Mouse (Mus musculus) forebrain, postnatal 0 days (tissue): ENCODE data around the gene Tmco4. TPM values are rescaled to one million over a fixed set of nuclear protein-coding genes. Genes with fewer than 3 reads are reported as not detected.
A peak's percentile ranks its signal among the peaks of the same experiment; 100 is the strongest.

ENCODE experiments used
- ATAC-seq: fragments of 200-750 bp; cut with Nextera tagmentation; 2 replicates; pipeline ENCODE4 v1.8.0; 2017; ENCODE audit warnings: mild to moderate bottlenecking, moderate library complexity
- DNase-seq: peaks from one replicate; pipeline ENCODE4 v3.0.0-alpha.2; 2015
- H3K27ac ChIP-seq: fragments of 300-500 bp; sonication (generic); 2 replicates; pipeline ENCODE4 v1.5.1; 2014; ENCODE audit warnings: low read depth, mild to moderate bottlenecking, antibody characterized with exemption, low read length, moderate library complexity, mixed read lengths
- H3K27me3 ChIP-seq: fragments of 300-500 bp; sonication (generic); 2 replicates; pipeline ENCODE4 v1.6.1; 2014; ENCODE audit warnings: mild to moderate bottlenecking, low read length, mixed read lengths; ENCODE audit not compliant: insufficient read depth
- H3K36me3 ChIP-seq: fragments of 300-500 bp; sonication (generic); 2 replicates; pipeline ENCODE4 v1.6.1; 2014; ENCODE audit warnings: mild to moderate bottlenecking, moderate library complexity; ENCODE audit not compliant: insufficient read depth
- H3K4me1 ChIP-seq: fragments of 300-500 bp; sonication (generic); 2 replicates; pipeline ENCODE4 v1.6.1; 2014; ENCODE audit warnings: antibody characterized with exemption; ENCODE audit not compliant: insufficient read depth
- H3K4me2 ChIP-seq: fragments of 300-500 bp; sonication (generic); 2 replicates; pipeline ENCODE4 v1.6.1; 2014; ENCODE audit warnings: low read depth, mild to moderate bottlenecking, moderate library complexity
- H3K4me3 ChIP-seq: fragments of 300-500 bp; sonication (generic); 2 replicates; pipeline ENCODE4 v1.5.1; 2014; ENCODE audit warnings: low read depth, low read length, mixed read lengths
- H3K9ac ChIP-seq: fragments of 300-500 bp; sonication (generic); 2 replicates; pipeline ENCODE4 v1.6.1; 2014; ENCODE audit warnings: mild to moderate bottlenecking
- H3K9me3 ChIP-seq: fragments of 300-500 bp; sonication (generic); 2 replicates; pipeline ENCODE4 v1.6.1; 2016; ENCODE audit warnings: low read length
- CTCF ChIP-seq: sonication (generic); IDR thresholded peaks from 2 replicates; pipeline ENCODE4 v1.5.1; 2016; ENCODE audit warnings: antibody characterized with exemption, control low read depth, low read depth
- WGBS: fragments of 180-500 bp; shearing (Covaris S2); extraction: QIAGEN DNeasy Blood & Tissue Kit; methylation state at CpG from one replicate; pipeline ENCODE4 v1.1.7; 2014; 5-methylcytosine and 5-hydroxymethylcytosine counted together
- polyA plus RNA-seq: library from polyadenylated mRNA; unstranded; fragments of >200 nt; fragmentation: Nextera tagmentation; extraction: Ambion mirVana; gene quantifications from 2 replicates; pipeline ENCODE4 v1.2.1, GENCODE M21; 2015
- total RNA-seq: library from RNA; depleted of rRNA; stranded (reverse); fragments of >200 nt; gene quantifications from 2 replicates; pipeline ENCODE4 v1.2.3, GENCODE M21; 2014

Gene Tmco4
- total and polyA plus RNA-seq, 2 experiments from 2014 or later: 1.5 to 4.0 TPM

DNA sequence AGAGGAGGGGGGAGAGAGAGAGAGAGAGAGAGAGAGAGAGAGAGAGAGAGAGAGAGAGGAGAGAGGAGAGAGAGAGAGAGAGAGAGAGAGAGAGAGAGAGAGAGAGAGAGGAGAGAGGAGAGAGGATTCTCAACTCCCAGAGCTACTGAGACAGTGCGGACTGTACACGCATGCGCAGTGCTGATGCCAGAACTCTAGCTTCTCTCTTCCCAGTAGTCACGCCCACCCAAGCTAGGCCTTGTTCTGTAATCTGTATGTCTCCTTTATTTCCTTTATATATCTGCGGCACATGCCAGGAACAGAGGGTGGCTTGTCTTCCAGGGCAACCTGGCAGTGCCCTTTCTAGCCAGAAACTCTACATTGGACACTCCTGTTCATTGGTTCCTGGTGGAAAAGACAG is 92.1 kb downstream of the Tmco4 start:
- H3K9me3 ChIP-seq: no peaks in the 10 kb centered on the region
- H3K36me3 ChIP-seq: no peaks in the 10 kb centered on the region
- no peaks in the 10 kb centered on the region for H3K27me3 ChIP-seq
- WGBS: 83% methylated on average over 5 of the region's 5 CpGs
- no peak overlapping the region for H3K27ac ChIP-seq
- DNase-seq (no peak), ATAC-seq (no peak)
- TF ChIP-seq CTCF: no peak
- no peak overlapping the region for H3K4me2 ChIP-seq
- no peaks in the 10 kb centered on the region for H3K4me1 ChIP-seq
- no peak overlapping the region for H3K4me3 ChIP-seq
- H3K9ac ChIP-seq: no peak overlapping the region

DNA sequence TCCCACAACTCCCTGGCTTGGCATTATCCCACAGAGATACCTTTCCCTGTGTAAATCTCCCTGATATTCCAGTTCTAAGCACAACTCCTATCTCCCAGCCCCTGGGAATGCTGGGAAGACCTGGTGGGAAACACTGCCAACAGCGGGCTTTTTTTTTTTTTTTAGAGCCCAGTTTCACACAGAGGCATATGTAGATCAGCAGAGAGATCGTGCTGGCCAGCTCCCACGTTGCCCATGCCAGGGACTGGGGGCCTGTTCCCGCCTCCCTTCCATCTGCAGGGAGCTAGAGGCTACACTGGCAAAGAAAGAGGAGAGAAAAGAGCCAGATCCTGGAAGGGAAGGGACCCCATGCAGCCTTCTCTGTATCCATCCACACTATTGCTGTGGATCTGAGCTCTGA is 95.6 kb downstream of the Tmco4 start:
- DNase-seq (peak; percentile 54), ATAC-seq (peak; percentile 71)
- Histone ChIP-seq H3K27me3 (no peaks in the 10 kb centered on the region), H3K27ac (no peak overlapping the region), H3K4me1 (no peaks in the 10 kb centered on the region), H3K9me3 (no peaks in the 10 kb centered on the region), H3K9ac (no peak overlapping the region), H3K4me3 (no peak overlapping the region), H3K36me3 (no peaks in the 10 kb centered on the region), H3K4me2 (no peak overlapping the region)
- TF ChIP-seq CTCF: no peak
- 19% methylated on average over 4 of the region's 4 CpGs for WGBS

DNA sequence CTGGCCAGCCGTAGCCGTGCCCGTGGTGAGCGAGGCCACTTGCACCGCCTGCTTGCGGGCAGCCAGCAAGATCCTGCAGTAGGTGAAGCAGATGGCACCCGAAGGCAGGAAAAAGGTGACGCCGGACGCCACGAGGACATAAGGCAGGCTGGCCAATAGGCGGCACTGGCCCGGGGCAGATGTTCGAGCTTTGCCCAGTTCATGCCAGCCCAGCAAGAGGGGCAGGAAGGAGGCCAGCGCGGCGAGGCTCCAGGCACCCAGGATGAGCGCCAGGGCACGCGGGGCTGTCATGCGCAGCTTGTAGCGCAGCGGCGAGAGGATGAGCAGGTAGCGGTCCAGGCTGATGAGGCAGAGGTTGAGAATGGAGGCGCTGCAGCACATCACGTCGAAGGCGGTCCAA is 101.4 kb downstream of the Tmco4 start:
- Histone ChIP-seq H3K9me3 (no peaks in the 10 kb centered on the region), H3K4me2 (peak overlapping the region; percentile 90; the same call in 1 of the 2 replicates), H3K4me3 (peak overlapping the region; percentile 61; the same call in 1 of the 2 replicates), H3K27me3 (peaks cover 12% of the 10 kb centered on the region), H3K36me3 (no peaks in the 10 kb centered on the region), H3K27ac (no peak overlapping the region), H3K9ac (no peak overlapping the region), H3K4me1 (0 out of 2 replicates have a peak, but pooled peaks cover 4% of the 10 kb centered on the region)
- ATAC-seq: no peak
- WGBS: 22% methylated on average over 29 of the region's 29 CpGs
- TF ChIP-seq CTCF: no peak; the same call in 1 of the 2 replicates
- DNase-seq: no peak

DNA sequence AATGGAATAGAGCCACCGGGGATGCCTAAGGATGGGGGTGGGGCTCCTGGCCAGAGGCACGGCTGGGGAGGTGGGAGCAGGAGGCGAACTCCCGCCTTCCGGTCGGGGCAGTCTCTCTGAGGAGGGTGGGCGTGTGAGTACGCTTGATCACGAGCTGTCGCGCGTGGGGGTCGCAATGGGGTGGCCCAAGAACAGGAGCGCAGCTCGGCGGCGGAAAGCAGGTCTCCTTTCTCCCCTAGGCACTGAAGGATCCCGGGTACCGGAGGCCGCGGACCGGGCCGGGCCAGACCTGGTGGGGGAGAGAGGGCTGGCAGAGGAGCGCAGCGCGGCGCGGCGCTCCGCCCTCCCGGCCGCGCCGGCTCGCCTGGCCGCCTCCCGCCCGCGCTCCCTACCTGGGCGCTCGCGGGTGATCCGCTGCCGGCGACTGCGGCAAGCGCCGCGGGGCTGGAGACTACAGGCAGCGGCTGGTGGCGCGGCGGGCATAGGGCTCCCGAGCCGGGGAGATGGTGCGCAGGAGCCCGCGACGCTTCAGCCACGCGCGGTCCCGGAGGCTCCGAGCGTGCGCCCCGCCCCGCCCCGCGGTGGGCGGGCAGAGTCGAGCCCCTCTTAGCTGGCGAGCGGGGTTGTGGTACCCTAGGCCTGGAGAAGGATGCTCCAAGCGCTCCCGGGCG is 102.5 kb downstream of the Tmco4 start, which contains the start of gene Htr6:
Htr6 (minus strand) TSS at position 530 of the 671 bp plus-strand sequence.
- H3K4me3 ChIP-seq: peak within 1 kb of the TSS; percentile 61
- peaks cover 12% of the 10 kb centered on the region for H3K27me3 ChIP-seq
- TF ChIP-seq CTCF: no peak
- ATAC-seq: peak; percentile 67
- H3K27ac ChIP-seq: no peak within 1 kb of the TSS
- peak within 1 kb of the TSS; percentile 90 for H3K4me2 ChIP-seq
- no peaks in the 10 kb centered on the region for H3K9me3 ChIP-seq
- no peaks in the 10 kb centered on the region for H3K36me3 ChIP-seq
- H3K4me1 ChIP-seq: 0 out of 2 replicates have a peak, but pooled peaks cover 4% of the 10 kb centered on the region
- peak within 1 kb of the TSS; percentile 58 for H3K9ac ChIP-seq
- 2% methylated on average over 63 of the region's 77 CpGs for WGBS
- peak; percentile 46 for DNase-seq

DNA sequence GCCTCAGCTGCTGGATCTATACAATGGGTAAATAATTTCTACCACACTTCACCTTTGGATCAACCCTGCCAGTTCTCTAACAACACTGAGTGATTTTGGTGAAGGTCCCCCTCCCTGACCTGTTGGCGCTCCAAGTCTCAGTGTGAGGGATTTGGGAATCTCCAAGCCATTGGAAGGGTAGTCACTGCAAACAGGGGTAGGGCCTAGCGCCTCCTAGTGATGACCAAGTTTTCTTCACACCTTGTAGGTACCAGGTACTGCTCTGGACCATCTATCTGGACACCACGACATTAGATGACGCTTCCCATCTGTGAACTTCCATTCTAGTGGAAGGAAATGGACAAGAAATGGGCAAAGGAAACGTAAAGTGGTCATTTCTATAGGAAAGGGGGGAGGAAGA is 103.2 kb downstream of the Tmco4 start:
- peak overlapping the region; percentile 90 for H3K4me2 ChIP-seq
- H3K27ac ChIP-seq: no peak overlapping the region
- H3K9ac ChIP-seq: peak overlapping the region; percentile 58
- 17% methylated on average over 5 of the region's 5 CpGs for WGBS
- TF ChIP-seq CTCF: peak; percentile 44
- DNase-seq: no peak
- H3K36me3 ChIP-seq: no peaks in the 10 kb centered on the region
- H3K4me1 ChIP-seq: 0 out of 2 replicates have a peak, but pooled peaks cover 4% of the 10 kb centered on the region
- no peak for ATAC-seq
- no peaks in the 10 kb centered on the region for H3K9me3 ChIP-seq
- H3K27me3 ChIP-seq: peaks cover 12% of the 10 kb centered on the region
- H3K4me3 ChIP-seq: peak overlapping the region; percentile 61

DNA sequence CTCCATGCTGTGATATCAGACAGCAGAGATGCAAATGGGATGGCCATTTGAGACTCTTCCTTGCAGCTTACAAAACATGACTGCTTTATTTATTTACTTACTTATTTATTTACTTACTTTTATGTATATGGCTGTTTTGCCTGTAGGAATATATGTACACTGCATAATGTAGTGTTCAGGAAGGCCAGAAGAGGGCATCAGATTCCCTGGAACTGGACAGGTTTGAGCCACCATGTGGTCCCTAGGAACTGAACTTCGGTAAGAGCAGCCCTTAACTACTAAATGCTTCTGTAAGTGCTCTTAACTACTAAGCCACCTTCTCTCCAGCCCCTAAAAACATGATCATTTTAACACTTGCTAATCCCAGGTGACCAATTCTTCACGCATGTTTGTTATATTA is 105.6 kb downstream of the Tmco4 start:
- H3K9ac ChIP-seq: no peak overlapping the region
- peak; percentile 61 for TF ChIP-seq CTCF
- H3K27me3 ChIP-seq: peaks cover 12% of the 10 kb centered on the region
- no peak overlapping the region for H3K27ac ChIP-seq
- no peak overlapping the region for H3K4me3 ChIP-seq
- H3K4me1 ChIP-seq: peaks cover 20% of the 10 kb centered on the region
- H3K36me3 ChIP-seq: no peaks in the 10 kb centered on the region
- peak; percentile 50 for DNase-seq
- no peaks in the 10 kb centered on the region for H3K9me3 ChIP-seq
- H3K4me2 ChIP-seq: no peak overlapping the region
- no peak for ATAC-seq
- WGBS: 27% methylated on average over 2 of the region's 2 CpGs

- peaks cover 12% of the 10 kb centered on the region; the same call in 1 of the 2 replicates for H3K27me3 ChIP-seq
- no peak overlapping the region for H3K9ac ChIP-seq
- H3K4me2 ChIP-seq: no peak overlapping the region
- peaks cover 23% of the 10 kb centered on the region for H3K4me1 ChIP-seq
- no peaks in the 10 kb centered on the region for H3K36me3 ChIP-seq
- WGBS: 13% methylated on average over 4 of the region's 4 CpGs
- no peak overlapping the region for H3K27ac ChIP-seq
- TF ChIP-seq CTCF: peak; percentile 44; the same call in 1 of the 2 replicates
- H3K4me3 ChIP-seq: no peak overlapping the region
- no peak for ATAC-seq
- no peaks in the 10 kb centered on the region for H3K9me3 ChIP-seq
- peak; percentile 34 for DNase-seq
Observed at GRCm38 (mm10) chr4:139078726-139079125, 106.0 kb downstream of the Tmco4 start.
